Mouse (Mus musculus) bone marrow, adult 2 months (tissue): ENCODE data around the gene Smim4.

ENCODE experiments used
- CTCF ChIP-seq: fragments of 200-500 bp; IDR thresholded peaks from 2 replicates; pipeline ENCODE4 v1.5.1; 2011; ENCODE audit warnings: low read length, control low read depth; ENCODE audit not compliant: control insufficient read depth, insufficient read depth
- POLR2A ChIP-seq: fragments of 200-500 bp; IDR thresholded peaks from 2 replicates; pipeline ENCODE4 v1.6.1; 2011; ENCODE audit warnings: low read depth, mild to moderate bottlenecking, control low read depth, low read length, borderline replicate concordance; ENCODE audit not compliant: control insufficient read depth

DNA sequence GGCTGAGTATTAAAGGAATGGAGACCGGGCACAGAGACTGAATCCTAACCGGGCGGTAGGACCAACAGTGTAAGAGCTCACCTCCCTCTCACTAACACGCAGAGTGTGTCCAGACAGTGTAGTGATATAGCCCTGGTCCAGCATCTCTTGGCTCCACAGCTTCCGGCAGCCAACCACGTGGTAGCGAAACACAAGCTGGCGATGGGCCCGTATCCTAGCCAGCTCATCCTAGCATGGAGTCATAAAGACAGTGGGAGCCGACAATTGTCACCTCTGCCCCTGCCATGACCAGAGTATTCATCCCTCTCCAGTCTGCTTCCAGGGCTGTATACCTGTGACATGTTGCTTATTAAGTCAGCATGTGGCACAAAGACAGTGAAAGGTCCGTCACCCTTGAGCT, 16.9 kb upstream of the Smim4 start:
- no peak for TF ChIP-seq POLR2A
- no peak for TF ChIP-seq CTCF
